Mouse (Mus musculus): ENCODE results near the gene Edc3. TPM values are rescaled to one million over a fixed set of nuclear protein-coding genes. Genes with fewer than 3 reads are reported as not detected.

Gene Edc3
- polyA plus RNA-seq, 1 experiment from 2014 or later: 25.3 TPM

GRCm38 (mm10) chr9:57765364-57766351, 57.3 kb downstream of the Edc3 start, which contains the start of gene Clk3:
Clk3 (minus strand) TSS chr9:57765860.
- Histone ChIP-seq H3K9me3 (ENCODE audit: low read length) (no peaks in the 10 kb centered on the region), H3K9ac (replicated peaks; ENCODE audit: low read depth) (peak within 1 kb of the TSS; percentile 97), H3K4me3 (ENCODE audit: low read depth, low read length) (peak within 1 kb of the TSS; percentile 93), H3K36me3 (ENCODE audit: insufficient read depth, low read length) (peaks cover 5% of the 10 kb centered on the region; the same call in 1 of the 2 replicates), H3K27ac (ENCODE audit: low read length) (peak within 1 kb of the TSS; percentile 97), H3K4me2 (replicated peaks; ENCODE audit: low read depth, low read length) (peak within 1 kb of the TSS; percentile 79), H3K4me1 (ENCODE audit: insufficient read depth, low read depth, low read length) (peaks cover 23% of the 10 kb centered on the region), H3K27me3 (replicated peaks; ENCODE audit: insufficient read depth, low read length) (no peaks in the 10 kb centered on the region)
- ATAC-seq (peak; percentile 44), DNase-seq (ENCODE audit: low spot score) (peak; percentile 89)
- 2% methylated on average over 91 of the region's 93 CpGs for WGBS
- TF ChIP-seq CTCF (IDR thresholded peaks at IDR 0.05) (peak; percentile 44), EP300 (IDR thresholded peaks at IDR 0.05) (no peak)

GRCm38 (mm10) chr9:57766431-57766830, 58.1 kb downstream of the Edc3 start:
- H3K36me3 ChIP-seq (ENCODE audit: insufficient read depth, low read length): no peaks in the 10 kb centered on the region
- no peaks in the 10 kb centered on the region for H3K27me3 ChIP-seq (replicated peaks; ENCODE audit: insufficient read depth, low read length)
- TF ChIP-seq CTCF (IDR thresholded peaks at IDR 0.05): no peak
- no peak for TF ChIP-seq EP300 (IDR thresholded peaks at IDR 0.05)
- peaks cover 23% of the 10 kb centered on the region for H3K4me1 ChIP-seq (ENCODE audit: insufficient read depth, low read depth, low read length)
- no peaks in the 10 kb centered on the region for H3K9me3 ChIP-seq (ENCODE audit: low read length)
- peak overlapping the region; percentile 79 for H3K4me2 ChIP-seq (replicated peaks; ENCODE audit: low read depth, low read length)
- DNase-seq (ENCODE audit: low spot score) (no peak), ATAC-seq (no peak)
- H3K9ac ChIP-seq (replicated peaks; ENCODE audit: low read depth): no peak overlapping the region
- no peak overlapping the region for H3K27ac ChIP-seq (ENCODE audit: low read length)
- WGBS: 41% methylated on average over 6 of the region's 6 CpGs
- H3K4me3 ChIP-seq (ENCODE audit: low read depth, low read length): peak overlapping the region; percentile 93; the same call in 1 of the 2 replicates

- Histone ChIP-seq H3K9me3 (ENCODE audit: low read length) (no peaks in the 10 kb centered on the region), H3K4me3 (ENCODE audit: low read depth, low read length) (no peak overlapping the region), H3K36me3 (ENCODE audit: insufficient read depth, low read length) (no peaks in the 10 kb centered on the region), H3K27ac (ENCODE audit: low read length) (no peak overlapping the region), H3K9ac (replicated peaks; ENCODE audit: low read depth) (no peak overlapping the region), H3K4me1 (ENCODE audit: insufficient read depth, low read depth, low read length) (peaks cover 18% of the 10 kb centered on the region), H3K27me3 (replicated peaks; ENCODE audit: insufficient read depth, low read length) (no peaks in the 10 kb centered on the region), H3K4me2 (replicated peaks; ENCODE audit: low read depth, low read length) (no peak overlapping the region)
- DNase-seq (ENCODE audit: low spot score) (no peak), ATAC-seq (no peak)
- TF ChIP-seq EP300 (IDR thresholded peaks at IDR 0.05) (no peak), CTCF (IDR thresholded peaks at IDR 0.05) (no peak)
- WGBS: 90% methylated on average over 4 of the region's 4 CpGs
Observed at GRCm38 (mm10) chr9:57767231-57767630, 58.9 kb downstream of the Edc3 start.

- no peak for ATAC-seq
- no peak for TF ChIP-seq EP300 (IDR thresholded peaks at IDR 0.05)
- TF ChIP-seq CTCF (IDR thresholded peaks at IDR 0.05): no peak
- Histone ChIP-seq H3K9me3 (ENCODE audit: low read length) (no peaks in the 10 kb centered on the region), H3K4me2 (replicated peaks; ENCODE audit: low read depth, low read length) (no peak overlapping the region), H3K4me3 (ENCODE audit: low read depth, low read length) (no peak overlapping the region), H3K4me1 (ENCODE audit: insufficient read depth, low read depth, low read length) (no peaks in the 10 kb centered on the region), H3K9ac (replicated peaks; ENCODE audit: low read depth) (no peak overlapping the region), H3K27ac (ENCODE audit: low read length) (no peak overlapping the region), H3K27me3 (replicated peaks; ENCODE audit: insufficient read depth, low read length) (no peaks in the 10 kb centered on the region), H3K36me3 (ENCODE audit: insufficient read depth, low read length) (no peaks in the 10 kb centered on the region)
- DNase-seq (ENCODE audit: low spot score): no peak
- 51% methylated on average over 2 of the region's 2 CpGs for WGBS
Observed at GRCm38 (mm10) chr9:57769539-57770069, 61.3 kb downstream of the Edc3 start.

- H3K4me1 ChIP-seq (ENCODE audit: insufficient read depth, low read depth, low read length): no peaks in the 10 kb centered on the region
- no peak overlapping the region for H3K4me2 ChIP-seq (replicated peaks; ENCODE audit: low read depth, low read length)
Observed at GRCm38 (mm10) chr9:57770214-57770613, 61.9 kb downstream of the Edc3 start.

GRCm38 (mm10) chr9:57770836-57771235, 62.5 kb downstream of the Edc3 start:
- TF ChIP-seq CTCF (IDR thresholded peaks at IDR 0.05): no peak
- no peak for TF ChIP-seq EP300 (IDR thresholded peaks at IDR 0.05)
- Histone ChIP-seq H3K27me3 (replicated peaks; ENCODE audit: insufficient read depth, low read length) (no peaks in the 10 kb centered on the region), H3K36me3 (ENCODE audit: insufficient read depth, low read length) (no peaks in the 10 kb centered on the region), H3K27ac (ENCODE audit: low read length) (no peak overlapping the region), H3K4me3 (ENCODE audit: low read depth, low read length) (no peak overlapping the region), H3K9me3 (ENCODE audit: low read length) (no peaks in the 10 kb centered on the region), H3K9ac (replicated peaks; ENCODE audit: low read depth) (no peak overlapping the region), H3K4me2 (replicated peaks; ENCODE audit: low read depth, low read length) (no peak overlapping the region), H3K4me1 (ENCODE audit: insufficient read depth, low read depth, low read length) (no peaks in the 10 kb centered on the region)
- DNase-seq (ENCODE audit: low spot score) (no peak), ATAC-seq (no peak)
- WGBS: 82% methylated on average over 2 of the region's 2 CpGs

More at GRCm38 (mm10) chr9:57770214-57770613, 61.9 kb downstream of the Edc3 start:
- WGBS: 78% methylated on average over 1 of the region's 1 CpGs
- no peaks in the 10 kb centered on the region for H3K9me3 ChIP-seq (ENCODE audit: low read length)
- no peak overlapping the region for H3K4me3 ChIP-seq (ENCODE audit: low read depth, low read length)
- DNase-seq (ENCODE audit: low spot score) (no peak), ATAC-seq (no peak)
- H3K27ac ChIP-seq (ENCODE audit: low read length): no peak overlapping the region
- no peak for TF ChIP-seq CTCF (IDR thresholded peaks at IDR 0.05)
- TF ChIP-seq EP300 (IDR thresholded peaks at IDR 0.05): no peak
- H3K9ac ChIP-seq (replicated peaks; ENCODE audit: low read depth): no peak overlapping the region
- H3K27me3 ChIP-seq (replicated peaks; ENCODE audit: insufficient read depth, low read length): no peaks in the 10 kb centered on the region
- no peaks in the 10 kb centered on the region for H3K36me3 ChIP-seq (ENCODE audit: insufficient read depth, low read length)
